Comparison of ENCODE assay signal across 20 mouse cellular contexts in the genomic region with DNA sequence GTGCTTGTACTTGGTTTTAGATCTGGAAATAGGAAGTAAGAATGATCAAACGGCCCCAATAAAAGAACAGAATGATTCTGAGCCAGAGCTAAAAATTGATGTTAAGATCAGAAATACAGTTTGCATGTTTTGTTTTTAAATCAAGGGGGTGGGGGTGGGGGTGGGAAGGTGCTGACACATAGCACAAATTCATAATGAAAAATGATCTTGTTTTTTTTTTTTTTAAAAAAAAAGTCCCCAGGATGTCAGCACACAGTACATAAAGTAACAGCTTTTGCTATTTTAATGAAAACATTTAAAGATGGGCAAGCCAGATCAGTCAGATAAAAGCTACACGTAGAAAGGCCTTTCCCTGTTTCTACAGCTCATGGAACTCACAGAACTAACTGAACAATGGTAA.
DNase-seq lines count a peak whose midpoint lies in the region; ATAC-seq and TF ChIP-seq lines count a peak whose summit lies in the region.
"Had no signal": no experiment of that assay in that cellular context is flagged by ENCODE, and none has a peak within 500 bp of the region (broad histone marks: within the 10 kb centered on the region; RNA-seq: fewer than 3 reads in every experiment).

No protein-coding gene starts in this region.

- 40% methylated on average over 2 of the region's 2 CpGs for WGBS in stomach, embryonic 16.5 days
- 48% methylated on average over 2 of the region's 2 CpGs for WGBS in stomach, postnatal 0 days
- 39% methylated on average over 2 of the region's 2 CpGs for WGBS in intestine, embryonic 14.5 days
- WGBS in small intestine, adult 2 months: 30% methylated on average over 2 of the region's 2 CpGs

- H3K36me3 ChIP-seq in stomach, embryonic 16.5 days (ENCODE audit: control insufficient read depth, insufficient read depth, low read length): no peaks in the 10 kb centered on the region
- no peaks in the 10 kb centered on the region for H3K36me3 ChIP-seq in stomach, postnatal 0 days (ENCODE audit: control insufficient read depth, insufficient read depth, low read length)
- no peaks in the 10 kb centered on the region for H3K36me3 ChIP-seq in intestine, embryonic 14.5 days (ENCODE audit: control insufficient read depth, insufficient read depth, low read length)
- no peaks in the 10 kb centered on the region for H3K36me3 ChIP-seq in small intestine, adult 2 months (ENCODE audit: control insufficient read depth, insufficient read depth, low read length)
- H3K36me3 ChIP-seq: embryonic facial prominence, embryonic 12.5 days; forebrain, embryonic 10.5 days; heart, embryonic 12.5 days; hindbrain, embryonic 15.5 days had no signal

- 0 out of 2 replicates have a peak overlapping the region, but pooled peaks have one; percentile 8 for H3K4me2 ChIP-seq in stomach, embryonic 16.5 days (ENCODE audit: low read depth, low read length)
- H3K4me2 ChIP-seq in stomach, postnatal 0 days (replicated peaks; ENCODE audit: low read depth): no peak overlapping the region
- H3K4me2 ChIP-seq in intestine, embryonic 14.5 days (ENCODE audit: low read length): peak overlapping the region; percentile 92
- H3K4me2 ChIP-seq: embryonic facial prominence, embryonic 12.5 days; heart, embryonic 12.5 days; hindbrain, embryonic 15.5 days had no signal

- TF ChIP-seq POLR2A in small intestine, adult 2 months (IDR thresholded peaks at IDR 0.05; ENCODE audit: low read depth, low read length): no peak

- H3K4me3 ChIP-seq in gastrocnemius, adult 2 months: no peak overlapping the region; the same call in 1 of the 2 replicates
- no peak overlapping the region for H3K4me3 ChIP-seq in stomach, embryonic 16.5 days (replicated peaks; ENCODE audit: low read length)
- no peak overlapping the region for H3K4me3 ChIP-seq in stomach, postnatal 0 days (ENCODE audit: low read depth, low read length)
- H3K4me3 ChIP-seq in intestine, embryonic 14.5 days (ENCODE audit: low read depth, low read length): peak overlapping the region; percentile 51
- no peak overlapping the region; the same call in 1 of the 2 replicates for H3K4me3 ChIP-seq in small intestine, adult 2 months (ENCODE audit: low read depth, low read length)
- H3K4me3 ChIP-seq: embryonic facial prominence, embryonic 12.5 days; erythroblast, embryonic 14.5 days; forebrain, embryonic 10.5 days; heart, embryonic 12.5 days; hindbrain, embryonic 15.5 days had no signal

- H3K9ac ChIP-seq in stomach, embryonic 16.5 days (ENCODE audit: low read length): no peak overlapping the region
- H3K9ac ChIP-seq in stomach, postnatal 0 days (ENCODE audit: low read length): no peak overlapping the region
- peak overlapping the region; percentile 54; the same call in 1 of the 2 replicates for H3K9ac ChIP-seq in intestine, embryonic 14.5 days (ENCODE audit: low read length)
- H3K9ac ChIP-seq: embryonic facial prominence, embryonic 12.5 days; heart, embryonic 12.5 days; hindbrain, embryonic 15.5 days had no signal

- no peak for ATAC-seq in stomach, embryonic 16.5 days (ENCODE audit: insufficient read depth, low FRiP score)
- no peak for ATAC-seq in stomach, postnatal 0 days (ENCODE audit: low FRiP score, low TSS enrichment)
- ATAC-seq in intestine, embryonic 14.5 days (replicated peaks; ENCODE audit: low FRiP score, low TSS enrichment, low read depth): no peak
- ATAC-seq: forebrain, embryonic 14.5 days; inflammation-experienced regulatory T-cells, adult 6 months had no signal

- no peaks in the 10 kb centered on the region for H3K9me3 ChIP-seq in stomach, embryonic 16.5 days (replicated peaks; ENCODE audit: control insufficient read depth, low read length)
- H3K9me3 ChIP-seq in stomach, postnatal 0 days (ENCODE audit: control insufficient read depth, low read length): no peaks in the 10 kb centered on the region
- H3K9me3 ChIP-seq in intestine, embryonic 14.5 days (ENCODE audit: control insufficient read depth, low read length): no peaks in the 10 kb centered on the region
- H3K9me3 ChIP-seq: embryonic facial prominence, embryonic 12.5 days; forebrain, embryonic 10.5 days; heart, embryonic 12.5 days; hindbrain, embryonic 15.5 days had no signal

- H3K27ac ChIP-seq in gastrocnemius, adult 2 months: 0 out of 2 replicates have a peak overlapping the region, but pooled peaks have one; percentile 67
- H3K27ac ChIP-seq in stomach, embryonic 16.5 days (ENCODE audit: low read length): no peak overlapping the region
- H3K27ac ChIP-seq in stomach, postnatal 0 days (replicated peaks): no peak overlapping the region
- H3K27ac ChIP-seq in intestine, embryonic 14.5 days (ENCODE audit: low read depth): no peak overlapping the region
- peak overlapping the region; percentile 64; the same call in 1 of the 2 replicates for H3K27ac ChIP-seq in small intestine, adult 2 months (ENCODE audit: insufficient read depth, low read depth, low read length)
- H3K27ac ChIP-seq: embryonic facial prominence, embryonic 12.5 days; forebrain, embryonic 10.5 days; hindbrain, embryonic 15.5 days had no signal

- TF ChIP-seq CTCF in gastrocnemius, adult 2 months (IDR thresholded peaks at IDR 0.05): no peak
- TF ChIP-seq CTCF in stomach, postnatal 0 days (IDR thresholded peaks at IDR 0.05; ENCODE audit: low read depth): no peak
- no peak for TF ChIP-seq CTCF in small intestine, adult 2 months (IDR thresholded peaks at IDR 0.05; ENCODE audit: extremely low read depth, insufficient read length, insufficient replicate concordance, low read depth, low read length)

- 0 out of 2 replicates have a peak, but pooled peaks cover 3% of the 10 kb centered on the region for H3K4me1 ChIP-seq in stomach, embryonic 16.5 days (ENCODE audit: control insufficient read depth, insufficient read depth, low read length)
- no peaks in the 10 kb centered on the region for H3K4me1 ChIP-seq in stomach, postnatal 0 days (replicated peaks; ENCODE audit: control insufficient read depth, insufficient read depth)
- H3K4me1 ChIP-seq in intestine, embryonic 14.5 days (replicated peaks; ENCODE audit: control insufficient read depth, insufficient read depth, low read length): peaks cover 8% of the 10 kb centered on the region
- H3K4me1 ChIP-seq in small intestine, adult 2 months (ENCODE audit: control insufficient read depth, insufficient read depth, insufficient read length, low read length): peaks cover 16% of the 10 kb centered on the region

- DNase-seq in gastrocnemius, adult 2 months: no peak
- no peak for DNase-seq in gastrocnemius, postnatal 25 days
- DNase-seq in stomach, postnatal 0 days (ENCODE audit: low spot score): no peak
- no peak for DNase-seq in intestine, embryonic 14.5 days (ENCODE audit: low spot score)
- no peak for DNase-seq in cerebellum, postnatal 10 days
- no peak for DNase-seq in ovary, postnatal 36 days (ENCODE audit: low spot score)
- DNase-seq: adrenal gland, adult 8-10 months; cerebellum, adult 2 months; cerebellum, postnatal 14 days; gastrocnemius, postnatal 10 days; heart, postnatal 36 days had no signal

- intact Hi-C loops in gastrocnemius, adult 2 months (cut with DNase I): loop anchor here (2.0 kb wide), 1 partner anchor 161 kb away; no protein-coding TSS in a partner anchor

- H3K27me3 ChIP-seq in stomach, embryonic 16.5 days (ENCODE audit: control insufficient read depth, insufficient read depth, low read length): 0 out of 2 replicates have a peak, but pooled peaks cover 2% of the 10 kb centered on the region
- H3K27me3 ChIP-seq in stomach, postnatal 0 days (ENCODE audit: control insufficient read depth, insufficient read depth, low read length): no peaks in the 10 kb centered on the region
- peaks cover 25% of the 10 kb centered on the region for H3K27me3 ChIP-seq in intestine, embryonic 14.5 days (replicated peaks; ENCODE audit: control insufficient read depth, insufficient read depth, low read length)
- no peaks in the 10 kb centered on the region for H3K27me3 ChIP-seq in small intestine, adult 2 months (ENCODE audit: control insufficient read depth, insufficient read depth, low read length)

- no peak for TF ChIP-seq EP300 in stomach, postnatal 0 days (optimal IDR thresholded peaks at IDR 0.05)

Comparison
In these comparisons a context has a peak if more than half of its experiments do, and no peak if none do; other contexts are left out.
1. H3K27ac ChIP-seq: peak in gastrocnemius, adult 2 months (single experiment) and small intestine, adult 2 months (single experiment); none in stomach, embryonic 16.5 days (single experiment), stomach, postnatal 0 days (single experiment) and intestine, embryonic 14.5 days (single experiment).